Mouse (Mus musculus) gastrocnemius, postnatal 10 days (tissue): ENCODE data around the gene Pcid2. TPM values are rescaled to one million over a fixed set of nuclear protein-coding genes. Genes with fewer than 3 reads are reported as not detected.
A peak's percentile ranks its signal among the peaks of the same experiment; 100 is the strongest.

Experiments used
- DNase-seq: peaks from one replicate; pipeline ENCODE4 v3.0.0; 2021; ENCODE audit warnings: mixed read lengths
- long read RNA-seq, 2 experiments: library from polyadenylated mRNA; stranded (forward); transcript quantifications; one replicate each; pipeline ENCODE4 v2.0.0; 2021
- total RNA-seq, 2 experiments: library from RNA; stranded (reverse); gene quantifications; 2 replicates each; pipeline ENCODE4 v1.2.3; 2021

The Pcid2 gene
- 10 to 100 TPM; 10.7 to 11.1 TPM for total RNA-seq
- long read RNA-seq, experiment 1, transcript Pcid2-201 (14 exons, 2,860 nt) = major isoform, 17 of 21 reads
- long read RNA-seq, experiment 1, partial matches to known transcripts = 1 of 21 reads
- long read RNA-seq, experiment 1, other reads (novel, unspliced or antisense) = 3 of 21 reads
- long read RNA-seq, experiment 2, transcript Pcid2-201 (14 exons, 2,860 nt) = major isoform, 14 of 16 reads
- long read RNA-seq, experiment 2, partial matches to known transcripts = 0 of 16 reads
- long read RNA-seq, experiment 2, other reads (novel, unspliced or antisense) = 2 of 16 reads

DNA sequence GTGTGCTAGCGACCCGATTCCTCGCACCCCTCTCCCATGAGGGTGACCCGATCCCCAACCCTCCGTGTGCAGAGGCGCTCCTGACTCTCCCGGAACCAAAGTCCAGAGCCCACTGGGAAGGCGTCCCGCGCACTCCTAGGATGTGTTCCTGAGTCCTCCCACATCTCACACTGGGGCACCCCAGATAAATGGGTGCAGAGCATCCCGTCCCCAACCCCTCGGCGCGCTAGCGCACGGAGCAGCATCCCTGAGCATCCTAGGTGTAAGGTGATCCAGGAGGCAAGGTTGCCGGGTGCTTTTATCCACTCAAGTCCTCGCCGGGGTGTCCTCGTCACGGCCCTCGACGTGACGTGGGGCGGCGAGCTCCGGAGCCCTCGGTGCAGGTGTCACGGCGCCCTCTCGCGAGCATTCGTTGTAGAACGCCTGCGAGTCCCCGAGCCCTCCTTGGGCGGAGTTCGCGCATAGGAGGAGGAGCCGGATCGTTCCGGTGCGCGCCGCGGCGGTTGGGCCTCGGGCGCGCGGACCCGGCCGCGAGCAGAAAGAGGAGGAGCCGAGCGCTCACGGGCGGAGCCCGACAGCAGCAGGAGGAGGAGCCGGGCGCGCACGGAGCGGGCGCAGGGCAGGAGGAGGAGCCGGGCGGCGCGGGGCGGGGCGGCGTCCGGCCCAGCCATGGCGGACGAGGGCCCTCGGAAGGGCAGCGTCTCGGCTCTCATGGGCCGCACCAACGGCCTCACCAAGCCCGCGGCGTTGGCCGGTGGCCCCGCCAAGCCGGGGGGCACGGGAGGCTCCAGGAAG is at the start of gene Pcid2, which contains the start of gene Cul4a:
Gene Pcid2, minus strand, starts transcription at position 373 of the 795 bp plus-strand sequence.
Gene Cul4a, plus strand, starts transcription at position 535 of the 795 bp plus-strand sequence.
- DNase-seq = peak; percentile 97

- no peak for DNase-seq
These were observed 48.8 kb upstream of the Pcid2 start for GRCm38 (mm10) chr8:13154099-13154498.

GRCm38 (mm10) chr8:13150929-13151328 is 45.7 kb upstream of the Pcid2 start:
- no peak for DNase-seq

DNA sequence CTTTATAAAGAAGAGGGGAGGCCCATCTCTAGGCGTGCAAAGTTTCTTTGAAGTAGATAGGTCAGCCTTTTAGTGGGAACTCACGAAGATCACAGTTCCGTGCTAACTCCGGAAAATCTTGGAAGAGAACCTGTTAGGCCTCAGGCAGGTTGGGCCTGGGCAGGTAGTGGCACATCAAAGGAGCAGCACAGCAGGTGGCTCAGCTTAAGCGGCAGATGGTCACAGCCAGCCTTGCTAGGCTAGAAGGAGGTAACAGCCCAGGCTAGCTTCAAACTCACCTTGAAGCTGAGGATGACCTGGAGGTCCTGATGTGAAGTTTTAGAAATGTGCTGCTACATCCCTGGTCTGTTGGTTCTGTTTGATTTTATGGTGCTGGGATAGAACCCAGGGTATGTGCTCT is 44.6 kb upstream of the Pcid2 start:
- no peak for DNase-seq

GRCm38 (mm10) chr8:13149287-13149686 is 44.0 kb upstream of the Pcid2 start:
- no peak for DNase-seq

DNA sequence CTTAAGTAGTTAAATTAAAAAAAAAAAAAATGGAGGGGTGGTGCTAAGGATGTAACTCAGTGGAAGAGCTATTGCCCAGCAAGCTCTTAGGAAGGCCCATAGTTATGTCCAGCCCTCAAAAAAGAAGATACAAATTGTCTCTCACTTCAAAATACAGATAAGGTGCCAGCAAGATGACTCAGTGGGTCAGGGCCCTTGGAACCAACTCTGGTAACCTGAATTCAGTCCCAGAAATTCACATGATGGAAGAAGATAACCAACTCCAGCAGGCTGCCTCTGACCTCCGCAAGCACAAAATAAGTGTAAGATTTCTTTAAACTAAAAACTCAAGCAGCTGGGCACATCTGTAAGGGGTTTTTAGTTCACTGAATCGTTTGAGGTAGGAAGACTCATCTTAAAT is 43.2 kb upstream of the Pcid2 start:
- no peak for DNase-seq

- DNase-seq = no peak
These were observed 36.4 kb upstream of the Pcid2 start for GRCm38 (mm10) chr8:13141681-13142080.

- DNase-seq = no peak
These were observed 34.5 kb upstream of the Pcid2 start for GRCm38 (mm10) chr8:13139641-13140182.

DNA sequence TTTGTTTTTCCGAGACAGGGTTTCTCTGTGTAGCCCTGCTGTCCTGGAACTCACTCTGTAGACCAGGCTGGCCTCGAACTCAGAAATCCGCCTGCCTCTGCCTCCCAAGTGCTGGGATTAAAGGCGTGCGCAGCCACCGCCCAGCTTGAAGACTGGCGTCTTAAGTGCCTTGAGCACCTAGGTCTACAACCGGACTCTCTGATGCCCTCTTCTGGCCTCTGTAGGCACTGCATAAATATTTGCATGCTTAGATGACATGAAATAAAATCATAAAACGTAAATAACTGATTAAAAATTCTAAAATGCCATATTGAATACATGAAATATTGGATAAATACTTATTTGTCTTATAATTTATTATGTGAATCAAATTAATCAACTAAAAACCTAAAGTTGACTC is 27.0 kb upstream of the Pcid2 start:
- DNase-seq = peak; percentile 68

DNA sequence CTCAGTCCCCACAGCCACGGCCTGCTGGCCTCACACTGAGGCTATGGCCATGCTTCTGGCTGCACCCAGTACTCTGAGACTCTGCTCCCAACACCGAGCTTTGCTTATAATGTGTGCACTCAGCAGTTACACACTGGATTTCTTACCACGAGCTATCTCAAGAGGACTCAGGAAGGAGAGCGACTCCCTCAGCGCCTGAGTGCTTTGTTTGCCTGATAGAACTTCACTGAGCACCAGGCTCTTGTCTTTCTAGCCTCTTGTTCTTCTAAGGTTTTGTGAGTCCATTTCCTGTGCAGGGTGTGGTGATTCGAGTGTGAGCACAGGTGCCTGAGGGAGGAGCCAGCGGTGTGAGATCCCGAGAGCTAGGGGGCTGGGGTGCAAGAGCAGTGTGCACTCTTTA is 19.6 kb upstream of the Pcid2 start:
- DNase-seq = no peak

- no peak for DNase-seq
These were observed 17.7 kb upstream of the Pcid2 start for GRCm38 (mm10) chr8:13122887-13123421.

- no peak for DNase-seq
These were observed 15.8 kb upstream of the Pcid2 start for GRCm38 (mm10) chr8:13120882-13121665.

DNA sequence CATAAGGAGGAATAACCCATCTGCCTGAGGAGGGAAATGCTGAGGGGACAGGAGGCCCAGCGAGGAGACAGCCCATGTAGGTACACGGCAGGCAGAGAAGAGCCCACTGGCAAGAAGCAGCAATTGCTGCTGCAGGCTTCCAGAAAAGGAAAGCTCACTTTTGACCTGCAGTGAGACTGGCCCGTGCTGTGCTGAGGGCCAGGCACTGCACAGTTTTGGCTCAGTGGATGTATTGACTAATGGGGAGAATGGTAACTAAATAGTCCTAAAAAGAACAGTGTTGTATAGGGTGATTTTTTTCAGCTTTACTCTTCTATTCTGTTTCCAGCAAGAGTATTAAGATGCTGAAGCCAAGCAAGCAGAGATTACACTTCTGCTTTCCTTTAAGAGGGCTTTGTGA is 13.3 kb upstream of the Pcid2 start:
- no peak for DNase-seq

- no peak for DNase-seq
These were observed 11.8 kb upstream of the Pcid2 start for GRCm38 (mm10) chr8:13117096-13117495.

GRCm38 (mm10) chr8:13113232-13113631 is 8.0 kb upstream of the Pcid2 start:
- DNase-seq = no peak

- DNase-seq = no peak
These were observed 6.7 kb upstream of the Pcid2 start for GRCm38 (mm10) chr8:13111917-13112316.

- DNase-seq = no peak
These were observed 4.2 kb upstream of the Pcid2 start for GRCm38 (mm10) chr8:13109416-13109960.

DNA sequence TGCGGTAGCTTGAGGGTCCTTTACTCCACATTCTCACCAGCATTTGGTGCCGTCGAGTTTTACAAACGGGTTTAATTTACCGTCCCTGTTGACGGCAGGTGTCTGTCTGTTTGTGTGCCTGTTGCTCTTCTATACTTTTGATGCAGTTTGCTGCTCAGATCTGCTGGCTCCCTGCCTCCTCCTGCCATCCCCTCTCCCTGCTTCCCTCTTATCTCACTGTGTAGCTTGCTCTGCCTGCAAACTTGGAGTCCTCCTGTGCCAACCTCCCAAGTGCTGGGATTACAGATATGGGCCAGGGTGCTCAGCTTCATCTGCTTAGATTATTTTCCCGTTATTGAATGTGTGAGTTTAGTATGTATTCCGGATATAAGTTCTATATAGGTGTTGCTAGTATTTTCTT is 3.7 kb upstream of the Pcid2 start:
- DNase-seq = no peak

GRCm38 (mm10) chr8:13107990-13108638 is 2.9 kb upstream of the Pcid2 start:
- no peak for DNase-seq

DNA sequence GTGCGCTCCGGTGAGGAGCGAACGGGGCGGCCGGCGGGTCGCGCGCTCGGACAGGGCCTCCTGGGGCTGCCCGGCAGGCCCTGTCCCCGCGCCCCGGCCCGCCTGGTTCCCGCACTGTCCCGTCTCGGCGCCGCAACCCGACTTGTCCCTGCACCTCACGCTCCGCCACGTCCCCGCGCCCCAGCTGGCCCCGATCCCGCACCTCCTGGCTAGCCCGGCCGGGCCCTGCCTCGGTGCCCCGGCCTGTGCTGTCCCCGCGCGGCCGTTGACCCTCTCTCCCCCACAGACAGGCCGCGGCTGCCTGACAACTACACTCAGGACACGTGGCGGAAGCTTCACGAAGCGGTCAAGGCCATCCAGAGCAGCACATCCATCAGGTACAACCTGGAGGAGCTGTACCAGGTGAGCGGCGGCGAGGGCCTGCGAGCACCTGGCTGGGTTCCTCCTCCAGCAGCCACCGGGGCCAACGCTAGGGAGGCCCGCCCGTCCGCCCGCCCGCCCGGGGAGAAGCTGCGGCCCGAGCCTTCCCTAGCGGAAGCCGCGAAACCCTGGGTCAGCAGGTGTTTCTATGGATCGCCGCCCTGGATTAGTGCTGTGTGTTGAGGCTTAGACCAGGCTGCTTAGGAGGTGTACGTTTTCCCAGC is 771 bp upstream of the Pcid2 start:
- DNase-seq = peak; percentile 70

DNA sequence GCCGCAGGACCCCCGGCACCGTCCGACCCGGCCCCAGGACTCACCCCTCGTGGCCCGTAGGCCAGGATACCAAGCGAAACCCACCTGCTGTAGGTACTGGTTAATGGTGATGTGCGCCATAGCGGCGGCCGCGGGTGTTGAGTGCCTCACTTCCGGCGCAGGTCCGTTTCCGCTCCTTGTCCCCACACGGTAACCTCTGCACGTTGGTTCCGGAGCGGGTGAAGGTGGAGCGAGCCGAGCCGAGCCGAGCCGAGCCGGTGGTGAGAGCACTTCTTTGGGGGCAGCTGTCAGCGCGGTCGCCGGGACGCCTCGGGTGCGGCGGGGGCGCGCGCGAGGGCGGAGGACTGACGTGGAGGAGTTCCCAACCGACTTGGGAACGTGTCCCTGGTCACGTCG is 570 bp downstream of the Pcid2 start:
- DNase-seq = peak; percentile 91
